Mouse (Mus musculus): ENCODE data around the gene Gdpd5. TPM values are rescaled to one million over a fixed set of nuclear protein-coding genes. Genes with fewer than 3 reads are reported as not detected.

Gdpd5 gene
- polyA plus RNA-seq, 1 experiment from 2014 or later, result 8.5 TPM

DNA sequence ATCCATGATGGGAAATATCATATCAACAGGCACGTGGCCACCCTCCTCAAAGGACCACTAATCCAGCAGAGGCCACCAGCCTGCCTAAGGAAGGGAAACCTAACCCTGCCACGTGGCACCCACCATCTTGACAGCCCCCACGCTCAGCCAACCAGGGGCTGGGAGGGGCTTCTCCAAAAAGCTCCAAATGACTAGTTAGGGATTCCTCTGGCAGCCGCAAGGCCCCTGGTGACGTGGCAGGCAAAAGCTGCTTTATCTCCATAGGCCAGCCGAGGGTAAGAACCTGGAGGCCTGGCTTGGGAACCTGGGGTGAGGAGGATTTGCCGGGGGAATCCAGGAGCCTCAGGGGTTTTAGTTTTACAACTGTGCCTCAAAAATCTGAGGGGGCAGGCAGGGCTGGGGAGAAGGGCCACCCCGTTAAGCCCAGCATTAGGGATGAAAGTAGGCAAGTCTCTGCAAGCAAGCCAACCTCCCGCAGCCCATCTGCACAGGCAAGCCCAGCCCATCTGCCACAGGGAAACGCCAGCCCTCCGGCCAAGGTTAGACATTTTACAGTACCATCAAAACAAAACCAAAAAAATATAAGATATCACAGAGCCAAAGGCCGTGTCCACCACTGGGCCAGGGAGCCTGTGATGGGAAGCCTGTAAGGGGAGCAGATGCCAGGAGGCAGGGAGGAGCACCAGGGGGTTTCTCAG is 30.0 kb upstream of the Gdpd5 start:
- Histone ChIP-seq H3K36me3 (ENCODE audit: control insufficient read depth, insufficient read depth, low read length) (peaks cover 28% of the 10 kb centered on the region), H3K9me3 (ENCODE audit: control insufficient read depth, low read length) (no peaks in the 10 kb centered on the region), H3K4me3 (ENCODE audit: low read depth, low read length) (peak overlapping the region; percentile 86), H3K27ac (replicated peaks; ENCODE audit: low read depth, low read length) (peak overlapping the region; percentile 95), H3K9ac (ENCODE audit: low read length) (peak overlapping the region; percentile 80), H3K27me3 (ENCODE audit: control insufficient read depth, insufficient read depth, low read length) (no peaks in the 10 kb centered on the region), H3K4me1 (ENCODE audit: control insufficient read depth, insufficient read depth, low read length) (peaks cover 28% of the 10 kb centered on the region), H3K4me2 (ENCODE audit: low read depth, severe bottlenecking) (peak overlapping the region; percentile 90)
- 5% methylated on average over 12 of the region's 12 CpGs for WGBS
- ATAC-seq (ENCODE audit: insufficient number of reproducible peaks, low FRiP score, low TSS enrichment, low read depth) (no peak), DNase-seq (ENCODE audit: low spot score) (peak; percentile 70)

DNA sequence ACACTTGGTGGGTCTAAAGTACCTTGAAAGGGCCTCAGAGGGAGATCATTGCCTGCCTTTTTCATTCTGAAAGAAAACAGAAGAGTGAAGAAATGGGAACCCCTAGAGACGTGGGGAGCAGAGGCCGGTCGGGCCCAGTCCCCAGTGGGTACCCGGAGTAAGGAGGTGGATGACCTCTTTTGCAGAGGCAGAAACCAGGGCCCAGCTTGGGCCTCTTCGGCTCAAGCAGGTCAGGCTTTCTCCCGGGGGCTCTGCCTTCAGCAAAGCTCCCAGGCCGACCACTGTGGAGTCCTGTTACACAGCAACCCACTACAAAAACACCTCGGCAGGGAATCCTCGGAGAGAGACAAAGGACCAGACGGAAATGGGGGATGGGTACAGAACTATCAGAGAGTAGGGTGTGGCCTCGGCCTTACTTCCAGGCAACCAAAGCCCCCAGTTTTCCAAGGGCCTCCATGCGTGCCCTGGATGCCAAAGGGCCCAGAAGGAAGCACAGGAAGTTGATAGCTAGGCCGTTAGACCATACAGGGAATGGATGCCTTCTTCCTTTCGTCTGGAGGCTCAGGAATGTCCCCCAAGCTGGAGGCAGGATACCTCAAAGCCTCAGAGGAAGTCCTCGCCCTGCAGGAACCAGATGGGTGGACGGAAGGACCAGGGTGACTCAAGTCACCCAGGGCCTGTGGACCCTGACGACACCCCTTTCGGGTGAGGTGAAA is 29.3 kb upstream of the Gdpd5 start:
- peaks cover 35% of the 10 kb centered on the region for H3K4me1 ChIP-seq (ENCODE audit: control insufficient read depth, insufficient read depth, low read length)
- peak overlapping the region; percentile 80 for H3K9ac ChIP-seq (ENCODE audit: low read length)
- WGBS, result under 1% methylated on average over 18 of the region's 18 CpGs
- H3K9me3 ChIP-seq (ENCODE audit: control insufficient read depth, low read length), result no peaks in the 10 kb centered on the region
- H3K27me3 ChIP-seq (ENCODE audit: control insufficient read depth, insufficient read depth, low read length), result no peaks in the 10 kb centered on the region
- DNase-seq (ENCODE audit: low spot score) (peak; percentile 73), ATAC-seq (ENCODE audit: insufficient number of reproducible peaks, low FRiP score, low TSS enrichment, low read depth) (no peak)
- peak overlapping the region; percentile 90 for H3K4me2 ChIP-seq (ENCODE audit: low read depth, severe bottlenecking)
- peaks cover 23% of the 10 kb centered on the region for H3K36me3 ChIP-seq (ENCODE audit: control insufficient read depth, insufficient read depth, low read length)
- peak overlapping the region; percentile 95 for H3K27ac ChIP-seq (replicated peaks; ENCODE audit: low read depth, low read length)
- H3K4me3 ChIP-seq (ENCODE audit: low read depth, low read length), result peak overlapping the region; percentile 86

DNA sequence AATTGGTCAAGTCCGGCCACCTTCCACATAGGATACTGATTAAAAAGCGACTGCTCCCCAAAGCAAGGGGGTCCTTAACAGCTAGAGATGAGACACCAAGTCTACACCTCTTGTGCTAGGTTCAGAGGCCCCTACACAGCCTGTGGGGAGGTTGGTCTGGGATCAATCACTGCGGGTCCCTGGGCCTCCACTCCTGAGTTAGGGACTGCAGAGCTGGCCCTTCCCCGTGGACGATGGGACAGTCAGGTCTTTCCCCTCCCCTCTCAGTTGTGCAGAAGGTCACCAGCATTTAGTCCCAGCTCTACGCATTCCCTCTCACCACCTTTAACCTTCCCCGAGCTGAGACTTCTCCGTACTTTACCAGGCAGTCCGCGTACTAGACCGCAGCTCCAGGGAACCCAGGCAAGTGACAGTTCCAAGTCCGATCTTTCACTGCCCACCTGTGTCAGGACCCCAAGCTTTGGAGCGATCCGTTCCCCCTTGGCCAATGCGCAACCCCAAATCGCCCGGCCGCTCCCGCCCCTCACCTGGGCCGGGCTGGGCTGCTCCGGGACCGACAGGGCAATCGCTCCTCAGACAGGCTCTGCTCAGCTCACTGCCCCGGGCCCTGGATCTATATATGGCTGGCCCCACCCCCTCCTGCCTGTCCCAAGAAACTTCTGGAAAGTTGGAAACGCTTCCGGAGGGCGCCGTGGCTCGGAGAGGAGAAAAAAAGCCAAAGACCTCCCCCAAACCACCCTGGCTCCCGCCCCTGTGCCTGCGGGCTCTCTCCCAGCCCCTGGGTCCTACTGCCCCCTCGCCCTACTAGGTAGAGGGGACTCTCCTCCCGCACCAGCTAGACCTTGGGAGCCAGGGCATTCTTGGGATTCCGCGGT is 28.5 kb upstream of the Gdpd5 start, which contains the start of gene Serpinh1:
Gene Serpinh1 (minus strand): TSS at position 714 of the 875 bp plus-strand sequence.
- H3K36me3 ChIP-seq (ENCODE audit: control insufficient read depth, insufficient read depth, low read length), result peaks cover 17% of the 10 kb centered on the region
- peak within 1 kb of the TSS; percentile 80 for H3K9ac ChIP-seq (ENCODE audit: low read length)
- DNase-seq (ENCODE audit: low spot score), result peak; percentile 93
- H3K4me2 ChIP-seq (ENCODE audit: low read depth, severe bottlenecking), result peak within 1 kb of the TSS; percentile 90
- 0% methylated on average over 34 of the region's 35 CpGs for WGBS
- no peaks in the 10 kb centered on the region for H3K9me3 ChIP-seq (ENCODE audit: control insufficient read depth, low read length)
- H3K27ac ChIP-seq (replicated peaks; ENCODE audit: low read depth, low read length), result peak within 1 kb of the TSS; percentile 95
- H3K4me3 ChIP-seq (ENCODE audit: low read depth, low read length), result peak within 1 kb of the TSS; percentile 86
- peaks cover 41% of the 10 kb centered on the region for H3K4me1 ChIP-seq (ENCODE audit: control insufficient read depth, insufficient read depth, low read length)
- H3K27me3 ChIP-seq (ENCODE audit: control insufficient read depth, insufficient read depth, low read length), result no peaks in the 10 kb centered on the region
- peak; percentile 81 for ATAC-seq (ENCODE audit: insufficient number of reproducible peaks, low FRiP score, low TSS enrichment, low read depth)

DNA sequence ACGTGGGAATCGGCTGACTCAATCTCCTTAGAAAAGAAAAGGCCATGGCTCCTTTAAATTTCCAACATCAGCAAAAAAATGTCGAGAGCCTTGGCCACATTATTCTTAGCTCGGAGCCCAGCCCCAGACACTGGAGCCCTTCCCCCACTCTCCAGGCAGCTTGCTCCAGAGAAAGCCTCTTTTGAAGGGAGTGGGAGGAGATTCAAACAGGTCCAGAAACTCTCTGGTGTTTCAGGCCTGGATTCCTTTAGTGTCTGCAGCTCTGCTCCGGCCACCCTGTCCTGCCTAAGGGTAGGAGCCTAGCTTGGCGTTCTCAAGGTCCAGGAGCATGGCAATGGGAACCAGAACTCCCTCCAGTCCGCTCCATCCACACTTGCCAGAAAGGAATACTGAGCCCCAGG is 25.5 kb upstream of the Gdpd5 start:
- Histone ChIP-seq H3K4me2 (ENCODE audit: low read depth, severe bottlenecking) (peak overlapping the region; percentile 48), H3K4me3 (ENCODE audit: low read depth, low read length) (no peak overlapping the region), H3K27ac (replicated peaks; ENCODE audit: low read depth, low read length) (peak overlapping the region; percentile 98), H3K27me3 (ENCODE audit: control insufficient read depth, insufficient read depth, low read length) (no peaks in the 10 kb centered on the region), H3K9ac (ENCODE audit: low read length) (peak overlapping the region; percentile 61), H3K4me1 (ENCODE audit: control insufficient read depth, insufficient read depth, low read length) (peaks cover 37% of the 10 kb centered on the region), H3K9me3 (ENCODE audit: control insufficient read depth, low read length) (no peaks in the 10 kb centered on the region), H3K36me3 (ENCODE audit: control insufficient read depth, insufficient read depth, low read length) (no peaks in the 10 kb centered on the region)
- no peak for ATAC-seq (ENCODE audit: insufficient number of reproducible peaks, low FRiP score, low TSS enrichment, low read depth)
- peak; percentile 86 for DNase-seq (ENCODE audit: low spot score)
- 6% methylated on average over 7 of the region's 7 CpGs for WGBS

DNA sequence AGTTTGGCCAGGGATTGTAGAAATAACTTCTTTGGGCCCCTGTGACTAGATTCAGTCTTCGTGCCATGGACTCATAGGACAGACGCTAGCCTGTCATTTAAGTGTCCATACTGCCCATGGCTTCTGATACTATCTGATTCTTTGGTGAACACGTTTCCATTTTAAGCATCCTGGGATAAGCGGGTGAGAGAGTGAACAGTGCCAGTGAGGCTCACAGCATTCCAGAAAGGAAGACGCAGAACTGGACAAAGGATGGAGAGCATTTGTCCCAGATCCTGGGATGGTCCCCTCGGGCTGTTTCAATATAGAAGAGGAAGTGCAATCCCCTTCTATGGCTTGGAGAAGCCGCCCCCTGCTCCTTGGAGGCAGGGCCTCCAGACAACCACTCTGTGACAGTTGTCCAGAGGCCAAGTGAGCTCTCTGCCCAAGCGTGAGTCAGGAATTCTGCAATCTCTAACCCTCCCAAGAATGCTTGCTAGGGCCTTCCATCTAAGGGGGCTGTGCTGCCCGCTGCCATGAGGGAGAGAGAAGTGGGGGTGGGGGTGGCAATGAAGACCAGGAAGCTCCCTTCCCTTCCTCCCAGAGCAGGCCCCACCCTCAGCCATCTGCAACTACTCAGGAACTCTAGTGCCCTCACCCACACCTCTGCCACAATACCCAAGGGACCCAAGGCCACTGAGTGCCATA is 24.8 kb upstream of the Gdpd5 start:
- H3K4me2 ChIP-seq (ENCODE audit: low read depth, severe bottlenecking), result peak overlapping the region; percentile 48
- H3K9me3 ChIP-seq (ENCODE audit: control insufficient read depth, low read length), result no peaks in the 10 kb centered on the region
- ATAC-seq (ENCODE audit: insufficient number of reproducible peaks, low FRiP score, low TSS enrichment, low read depth) (no peak), DNase-seq (ENCODE audit: low spot score) (no peak)
- peak overlapping the region; percentile 57 for H3K9ac ChIP-seq (ENCODE audit: low read length)
- H3K4me1 ChIP-seq (ENCODE audit: control insufficient read depth, insufficient read depth, low read length), result peaks cover 41% of the 10 kb centered on the region
- no peaks in the 10 kb centered on the region for H3K36me3 ChIP-seq (ENCODE audit: control insufficient read depth, insufficient read depth, low read length)
- 40% methylated on average over 9 of the region's 9 CpGs for WGBS
- no peaks in the 10 kb centered on the region for H3K27me3 ChIP-seq (ENCODE audit: control insufficient read depth, insufficient read depth, low read length)
- peak overlapping the region; percentile 98 for H3K27ac ChIP-seq (replicated peaks; ENCODE audit: low read depth, low read length)
- H3K4me3 ChIP-seq (ENCODE audit: low read depth, low read length), result no peak overlapping the region

DNA sequence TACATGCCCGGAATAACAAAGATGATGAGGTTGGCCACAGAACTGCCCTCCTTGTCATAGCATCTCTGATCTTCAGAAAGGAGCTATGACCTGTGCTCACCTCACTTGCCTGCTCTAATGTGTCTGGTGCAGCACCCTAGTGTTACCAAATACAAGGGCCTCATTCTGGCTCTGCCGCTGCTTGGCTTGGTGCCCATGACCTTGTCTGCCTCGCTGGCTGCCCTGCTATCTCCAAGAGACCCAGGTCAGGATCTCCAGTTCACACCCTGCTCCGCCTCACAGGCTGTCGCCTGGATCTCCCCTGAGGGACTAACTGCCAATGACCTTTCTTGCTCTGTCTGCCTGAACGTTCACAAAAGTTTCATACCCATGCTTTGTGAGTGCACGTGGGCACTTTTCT is 24.0 kb upstream of the Gdpd5 start:
- no peak overlapping the region for H3K4me3 ChIP-seq (ENCODE audit: low read depth, low read length)

DNA sequence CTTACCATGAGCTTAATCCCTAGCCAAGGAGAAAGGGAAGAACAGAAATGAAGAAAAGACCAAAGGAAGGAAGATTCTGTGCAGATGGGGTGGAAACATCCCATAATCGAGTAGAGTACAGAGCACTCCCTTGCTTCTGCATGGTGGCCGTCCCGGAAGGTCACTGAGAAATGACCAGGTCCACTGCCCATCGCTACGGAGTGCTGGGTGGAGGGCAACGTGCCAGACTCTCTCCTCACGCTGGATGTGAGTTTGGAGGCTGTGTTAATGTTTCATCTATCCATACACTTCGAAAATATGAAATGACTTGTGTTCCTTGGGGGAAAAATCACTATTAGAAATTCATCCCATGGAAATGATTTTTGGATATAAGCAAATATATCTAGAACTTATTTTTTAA is 22.8 kb upstream of the Gdpd5 start:
- 92% methylated on average over 8 of the region's 8 CpGs for WGBS
- DNase-seq (ENCODE audit: low spot score) (no peak), ATAC-seq (ENCODE audit: insufficient number of reproducible peaks, low FRiP score, low TSS enrichment, low read depth) (no peak)
- Histone ChIP-seq H3K27me3 (ENCODE audit: control insufficient read depth, insufficient read depth, low read length) (no peaks in the 10 kb centered on the region), H3K9ac (ENCODE audit: low read length) (no peak overlapping the region), H3K36me3 (ENCODE audit: control insufficient read depth, insufficient read depth, low read length) (no peaks in the 10 kb centered on the region), H3K4me2 (ENCODE audit: low read depth, severe bottlenecking) (no peak overlapping the region; the same call in 1 of the 2 replicates), H3K9me3 (ENCODE audit: control insufficient read depth, low read length) (no peaks in the 10 kb centered on the region), H3K27ac (replicated peaks; ENCODE audit: low read depth, low read length) (no peak overlapping the region), H3K4me3 (ENCODE audit: low read depth, low read length) (no peak overlapping the region), H3K4me1 (ENCODE audit: control insufficient read depth, insufficient read depth, low read length) (peaks cover 41% of the 10 kb centered on the region)

More for the DNA sequence above, 24.0 kb upstream of the Gdpd5 start:
- Histone ChIP-seq H3K4me1 (ENCODE audit: control insufficient read depth, insufficient read depth, low read length) (peaks cover 41% of the 10 kb centered on the region), H3K27me3 (ENCODE audit: control insufficient read depth, insufficient read depth, low read length) (no peaks in the 10 kb centered on the region), H3K9ac (ENCODE audit: low read length) (0 out of 2 replicates have a peak overlapping the region, but pooled peaks have one; percentile 17), H3K9me3 (ENCODE audit: control insufficient read depth, low read length) (no peaks in the 10 kb centered on the region), H3K4me2 (ENCODE audit: low read depth, severe bottlenecking) (0 out of 2 replicates have a peak overlapping the region, but pooled peaks have one; percentile 10), H3K36me3 (ENCODE audit: control insufficient read depth, insufficient read depth, low read length) (no peaks in the 10 kb centered on the region), H3K27ac (replicated peaks; ENCODE audit: low read depth, low read length) (peak overlapping the region; percentile 98)
- WGBS, result 76% methylated on average over 7 of the region's 7 CpGs
- DNase-seq (ENCODE audit: low spot score), result no peak
- no peak for ATAC-seq (ENCODE audit: insufficient number of reproducible peaks, low FRiP score, low TSS enrichment, low read depth)

All from limb, embryonic 11.5 days (tissue).